Mouse (Mus musculus) stomach, embryonic 14.5 days (tissue): ENCODE data around the gene G6pc. TPM values are rescaled to one million over a fixed set of nuclear protein-coding genes. Genes with fewer than 3 reads are reported as not detected.
"Not testable (repeated sequence)": the region's sequence is repeated elsewhere in the genome, so short reads cannot be mapped to it uniquely, and the experiment has no call there.

ENCODE experiments used
- ATAC-seq: fragments of 200-750 bp; cut with Nextera tagmentation; 2 replicates; pipeline ENCODE4 v1.8.0; 2017; ENCODE audit warnings: low read depth, moderate TSS enrichment; ENCODE audit not compliant: insufficient number of reproducible peaks, insufficient read depth, low FRiP score
- H3K27ac ChIP-seq: fragments of 300-500 bp; sonication (generic); 2 replicates; pipeline ENCODE4 v1.5.1; 2014; ENCODE audit warnings: mild to moderate bottlenecking, low read length, moderate library complexity, mixed read lengths
- H3K27me3 ChIP-seq: fragments of 300-500 bp; sonication (generic); 2 replicates; pipeline ENCODE4 v1.6.1; 2014; ENCODE audit warnings: low read length, control low read depth, mixed read lengths; ENCODE audit not compliant: control insufficient read depth, insufficient read depth
- H3K36me3 ChIP-seq: fragments of 300-500 bp; sonication (generic); 2 replicates; pipeline ENCODE4 v1.6.1; 2014; ENCODE audit warnings: mild to moderate bottlenecking, control low read depth, low read length, moderate library complexity, mixed read lengths; ENCODE audit not compliant: control insufficient read depth, insufficient read depth
- H3K4me1 ChIP-seq: fragments of 300-500 bp; sonication (generic); 2 replicates; pipeline ENCODE4 v1.6.1; 2014; ENCODE audit warnings: low read length, control low read depth, mixed read lengths; ENCODE audit not compliant: control insufficient read depth, insufficient read depth
- H3K4me2 ChIP-seq: fragments of 300-500 bp; sonication (generic); replicated peaks from 2 replicates; pipeline ENCODE4 v1.6.1; 2014; ENCODE audit warnings: low read depth, low read length, control low read depth
- H3K4me3 ChIP-seq: fragments of 300-500 bp; sonication (generic); 2 replicates; pipeline ENCODE4 v1.5.1; 2014; ENCODE audit warnings: low read depth, low read length, control low read depth
- H3K9ac ChIP-seq: fragments of 300-500 bp; sonication (generic); replicated peaks from 2 replicates; pipeline ENCODE4 v1.6.1; 2014; ENCODE audit warnings: low read depth, mild to moderate bottlenecking, control low read depth, low read length, moderate library complexity, mixed read lengths
- H3K9me3 ChIP-seq: fragments of 300-500 bp; sonication (generic); 2 replicates; pipeline ENCODE4 v1.6.1; 2016; ENCODE audit warnings: low read depth, low read length, control low read depth; ENCODE audit not compliant: control insufficient read depth
- WGBS: fragments of 180-500 bp; shearing (Covaris S2); extraction: QIAGEN DNeasy Blood & Tissue Kit; methylation state at CpG from one replicate; pipeline ENCODE4 v1.1.7; 2014; 5-methylcytosine and 5-hydroxymethylcytosine counted together
- polyA plus RNA-seq: library from polyadenylated mRNA; unstranded; fragments of >200 nt; fragmentation: Nextera tagmentation; extraction: Ambion mirVana; gene quantifications from 2 replicates; pipeline ENCODE4 v1.2.1, GENCODE M21; 2014

G6pc gene
- polyA plus RNA-seq, 1 experiment from 2014 or later: not detected

DNA sequence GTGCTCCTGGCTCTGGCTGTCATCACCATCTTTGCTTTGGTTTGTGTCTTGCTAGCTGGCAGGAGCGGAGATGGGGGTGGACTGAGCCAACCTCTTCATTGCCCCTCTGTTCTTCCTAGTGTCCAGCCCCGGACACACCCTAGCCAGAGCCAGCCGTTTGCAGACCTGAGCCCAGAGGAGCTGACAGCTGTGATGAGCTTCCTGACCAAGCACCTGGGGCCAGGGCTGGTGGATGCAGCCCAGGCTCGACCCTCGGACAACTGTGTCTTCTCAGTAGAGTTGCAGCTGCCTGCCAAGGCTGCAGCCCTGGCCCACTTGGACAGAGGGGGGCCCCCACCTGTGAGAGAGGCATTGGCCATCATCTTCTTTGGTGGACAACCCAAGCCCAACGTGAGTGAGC is 36.4 kb upstream of the G6pc start:
- not testable (repeated sequence) for H3K4me2 ChIP-seq, H3K4me1 ChIP-seq, H3K9me3 ChIP-seq, H3K4me3 ChIP-seq, H3K27me3 ChIP-seq, H3K36me3 ChIP-seq, H3K9ac ChIP-seq, H3K27ac ChIP-seq, ATAC-seq
- WGBS: 80% methylated on average over 6 of the region's 6 CpGs

DNA sequence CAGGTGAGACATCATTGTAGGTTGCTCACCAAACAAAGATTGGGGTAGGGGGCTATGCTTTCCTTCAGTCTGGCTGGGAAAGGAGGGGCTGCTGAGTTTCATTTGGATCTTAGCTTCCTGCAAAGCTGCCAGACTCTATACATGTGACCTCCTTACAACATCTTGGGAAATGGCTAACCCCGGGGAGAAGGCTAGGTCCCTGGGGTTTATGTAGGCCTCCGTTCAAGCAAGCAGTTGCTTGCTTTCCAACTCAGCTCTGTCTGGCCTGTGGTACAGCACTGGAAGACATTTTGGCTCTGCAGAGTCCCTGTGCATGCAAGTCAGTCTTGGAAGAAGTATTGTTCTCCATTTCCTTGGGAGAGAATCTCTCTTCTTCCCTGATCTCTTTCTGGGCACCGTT is 34.8 kb upstream of the G6pc start:
- WGBS: 89% methylated on average over 3 of the region's 3 CpGs
- Histone ChIP-seq H3K27me3 (no peaks in the 10 kb centered on the region), H3K27ac (no peak overlapping the region), H3K9ac (no peak overlapping the region), H3K9me3 (no peaks in the 10 kb centered on the region), H3K4me3 (no peak overlapping the region), H3K4me2 (0 out of 2 replicates have a peak overlapping the region, but pooled peaks have one; percentile 10), H3K4me1 (0 out of 2 replicates have a peak, but pooled peaks cover 5% of the 10 kb centered on the region), H3K36me3 (no peaks in the 10 kb centered on the region)
- ATAC-seq: no peak

DNA sequence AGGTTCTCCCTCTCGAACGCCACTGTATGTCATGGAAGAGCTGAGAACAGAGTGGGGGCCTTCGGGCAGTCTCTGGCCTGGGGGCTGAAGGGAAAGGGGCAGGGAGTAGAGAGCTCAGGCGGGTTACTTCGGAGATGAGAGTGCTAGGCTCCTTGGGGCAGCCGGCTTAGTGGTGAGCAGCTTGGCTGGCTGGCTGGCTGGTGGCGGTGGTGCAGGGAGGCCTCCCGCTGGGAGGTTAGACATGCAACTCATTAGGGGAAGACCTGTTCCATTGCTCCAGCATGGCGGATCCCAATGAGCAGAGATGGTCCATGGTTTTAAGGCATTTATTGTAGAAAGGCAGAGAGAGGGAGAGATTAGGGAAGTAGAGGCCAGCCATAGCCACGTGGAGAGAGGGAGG is 33.3 kb upstream of the G6pc start:
- no peak overlapping the region for H3K27ac ChIP-seq
- H3K27me3 ChIP-seq: no peaks in the 10 kb centered on the region
- no peaks in the 10 kb centered on the region for H3K9me3 ChIP-seq
- WGBS: 45% methylated on average over 10 of the region's 10 CpGs
- no peaks in the 10 kb centered on the region for H3K36me3 ChIP-seq
- no peak for ATAC-seq
- H3K9ac ChIP-seq: no peak overlapping the region
- H3K4me2 ChIP-seq: no peak overlapping the region
- 0 out of 2 replicates have a peak, but pooled peaks cover 5% of the 10 kb centered on the region for H3K4me1 ChIP-seq
- no peak overlapping the region for H3K4me3 ChIP-seq

DNA sequence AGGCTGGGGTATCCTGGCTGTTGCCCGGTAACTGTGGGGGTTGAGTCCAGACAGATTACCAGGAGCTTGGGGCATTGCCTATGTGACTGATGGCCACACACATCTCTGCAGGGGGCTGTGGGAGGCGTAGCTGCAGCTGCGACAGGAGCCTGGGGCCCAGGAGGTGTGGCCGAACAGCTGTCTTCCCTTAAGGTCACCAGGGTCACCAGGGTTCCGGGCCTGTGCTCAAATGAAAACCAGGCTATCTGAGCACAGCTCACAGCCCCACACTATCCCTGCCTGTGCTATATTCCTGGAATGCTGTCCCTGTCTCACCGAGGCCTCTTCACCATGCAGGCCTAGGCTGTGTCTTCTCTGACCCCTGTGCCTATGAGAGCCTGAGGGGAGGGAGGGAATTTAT is 32.8 kb upstream of the G6pc start:
- no peak overlapping the region for H3K27ac ChIP-seq
- H3K4me1 ChIP-seq: 0 out of 2 replicates have a peak, but pooled peaks cover 5% of the 10 kb centered on the region
- no peak overlapping the region for H3K4me3 ChIP-seq
- WGBS: 17% methylated on average over 6 of the region's 6 CpGs
- H3K9ac ChIP-seq: no peak overlapping the region
- H3K9me3 ChIP-seq: no peaks in the 10 kb centered on the region
- no peak for ATAC-seq
- no peaks in the 10 kb centered on the region for H3K36me3 ChIP-seq
- no peak overlapping the region for H3K4me2 ChIP-seq
- H3K27me3 ChIP-seq: no peaks in the 10 kb centered on the region

DNA sequence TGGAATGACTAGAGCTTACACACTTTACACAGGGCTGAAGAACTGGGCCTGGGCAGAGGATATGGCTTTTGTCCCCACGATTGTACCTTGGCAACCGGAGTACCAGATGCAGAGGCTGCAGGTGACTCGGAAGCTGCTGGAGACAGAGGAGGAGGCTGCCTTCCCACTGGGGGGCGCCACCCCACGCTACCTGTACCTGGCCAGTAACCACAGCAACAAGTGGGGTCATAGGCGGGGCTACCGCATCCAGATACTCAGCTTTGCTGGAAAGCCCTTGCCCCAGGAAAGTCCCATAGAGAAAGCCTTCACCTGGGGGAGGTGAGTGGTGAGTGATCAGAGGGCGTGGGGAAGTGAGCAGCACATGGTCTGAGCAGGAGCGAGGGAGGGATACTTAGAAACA is 31.7 kb upstream of the G6pc start:
- H3K4me3 ChIP-seq: no peak overlapping the region
- no peak for ATAC-seq
- no peak overlapping the region for H3K4me2 ChIP-seq
- no peak overlapping the region for H3K9ac ChIP-seq
- H3K27ac ChIP-seq: no peak overlapping the region
- H3K9me3 ChIP-seq: no peaks in the 10 kb centered on the region
- H3K4me1 ChIP-seq: 0 out of 2 replicates have a peak, but pooled peaks cover 5% of the 10 kb centered on the region
- no peaks in the 10 kb centered on the region for H3K27me3 ChIP-seq
- 79% methylated on average over 9 of the region's 9 CpGs for WGBS
- no peaks in the 10 kb centered on the region for H3K36me3 ChIP-seq

DNA sequence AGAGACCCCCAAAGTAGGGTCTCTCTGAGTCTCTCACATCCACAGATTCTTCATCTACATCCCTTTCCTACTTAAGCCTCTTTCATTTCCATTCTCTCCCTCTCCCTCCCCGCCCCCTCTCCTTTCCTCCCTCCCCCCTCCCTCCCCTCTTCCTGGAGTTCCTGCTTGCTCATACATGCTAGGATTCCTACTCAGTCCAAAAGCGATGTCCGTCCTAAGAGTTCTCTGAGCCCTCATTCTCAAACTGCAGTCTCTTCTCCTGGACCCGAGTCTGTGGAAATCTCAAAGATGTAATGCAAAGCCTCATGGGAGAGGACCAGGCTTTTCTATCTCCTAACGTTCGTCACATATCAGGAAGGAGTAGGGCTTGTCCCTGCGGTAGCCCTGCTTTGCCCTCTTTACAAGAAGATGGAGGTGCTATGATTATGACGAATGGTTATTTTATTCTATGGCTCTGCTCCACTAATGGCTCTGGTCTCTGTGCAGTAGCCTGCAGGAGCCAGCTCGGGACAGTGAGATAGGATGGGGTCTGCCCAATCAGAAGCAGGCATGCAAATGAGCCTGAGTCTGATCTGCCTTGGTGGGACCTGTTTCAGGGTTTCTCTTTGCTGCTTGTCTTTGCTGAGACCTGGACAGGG is 29.1 kb upstream of the G6pc start:
- H3K36me3 ChIP-seq: no peaks in the 10 kb centered on the region
- 1% methylated on average over 9 of the region's 9 CpGs for WGBS
- no peak overlapping the region for H3K9ac ChIP-seq
- peak overlapping the region; percentile 5; the same call in 1 of the 2 replicates for H3K4me3 ChIP-seq
- H3K4me1 ChIP-seq: 0 out of 2 replicates have a peak, but pooled peaks cover 5% of the 10 kb centered on the region
- H3K9me3 ChIP-seq: no peaks in the 10 kb centered on the region
- no peak overlapping the region; the same call in 1 of the 2 replicates for H3K27ac ChIP-seq
- H3K4me2 ChIP-seq: peak overlapping the region; percentile 24
- peak; percentile 90 for ATAC-seq
- H3K27me3 ChIP-seq: no peaks in the 10 kb centered on the region

DNA sequence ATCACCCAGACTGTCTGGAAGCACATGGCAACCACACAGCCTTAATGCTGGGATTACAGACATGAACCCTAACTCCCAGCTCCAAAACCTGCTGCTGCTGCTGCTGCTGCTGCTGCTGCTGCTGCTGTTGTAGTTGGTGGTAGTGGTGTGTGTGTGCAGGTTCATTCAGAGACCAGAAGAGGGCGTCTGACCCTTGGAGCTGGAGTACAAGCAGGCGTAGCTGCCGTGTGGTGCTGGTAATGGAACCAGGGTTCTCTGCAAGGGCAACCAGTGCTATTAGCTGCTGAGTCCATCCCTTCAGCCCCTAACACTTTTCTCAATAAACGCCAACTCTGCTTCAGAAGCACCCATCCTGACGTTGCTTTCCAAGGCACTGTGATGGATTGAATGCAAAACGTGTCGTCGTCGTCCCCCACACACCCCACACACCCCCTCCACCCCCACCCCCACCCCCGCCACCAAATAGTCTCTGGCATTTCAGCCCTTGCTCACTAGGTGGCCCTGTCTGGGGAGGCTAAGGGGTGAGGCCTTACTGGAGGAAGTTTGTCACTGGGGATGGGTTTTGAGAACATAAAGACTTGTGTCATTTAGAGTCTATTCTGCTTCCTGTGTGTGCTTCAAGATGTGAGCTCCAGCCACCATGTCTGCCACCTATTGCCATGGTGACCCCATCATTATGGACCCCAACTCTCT is 20.1 kb upstream of the G6pc start:
- no peak overlapping the region for H3K27ac ChIP-seq
- H3K4me3 ChIP-seq: no peak overlapping the region
- no peak overlapping the region for H3K9ac ChIP-seq
- no peaks in the 10 kb centered on the region for H3K27me3 ChIP-seq
- no peak overlapping the region for H3K4me2 ChIP-seq
- 67% methylated on average over 10 of the region's 10 CpGs for whole genome bisulfite sequencing
- no peaks in the 10 kb centered on the region for H3K36me3 ChIP-seq
- no peaks in the 10 kb centered on the region for H3K9me3 ChIP-seq
- no peak for ATAC-seq
- no peaks in the 10 kb centered on the region for H3K4me1 ChIP-seq

DNA sequence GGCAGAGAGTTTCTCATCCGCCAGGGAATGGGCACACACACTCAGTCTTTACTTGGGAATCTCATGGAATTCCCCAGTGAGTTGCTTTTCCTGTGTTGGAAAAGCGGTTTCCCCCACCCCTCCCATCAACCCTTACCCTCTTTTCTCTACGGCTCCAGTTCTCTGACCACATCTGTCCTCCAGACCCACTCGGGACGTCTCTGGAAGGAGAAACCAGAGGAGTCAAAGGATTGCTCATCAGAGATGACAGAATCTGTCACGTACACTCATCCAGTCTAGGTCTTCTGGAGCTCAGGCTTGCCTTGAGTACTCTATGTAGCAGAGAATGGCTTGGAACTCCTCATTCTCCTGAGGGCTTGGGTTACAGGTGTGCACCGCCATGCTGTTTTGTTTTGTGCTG is 18.6 kb upstream of the G6pc start:
- no peak for ATAC-seq
- Histone ChIP-seq H3K27me3 (no peaks in the 10 kb centered on the region), H3K4me2 (no peak overlapping the region), H3K36me3 (no peaks in the 10 kb centered on the region), H3K9me3 (no peaks in the 10 kb centered on the region), H3K9ac (no peak overlapping the region), H3K4me3 (no peak overlapping the region), H3K4me1 (no peaks in the 10 kb centered on the region), H3K27ac (no peak overlapping the region)
- WGBS: 70% methylated on average over 7 of the region's 7 CpGs
